Mouse (Mus musculus) megakaryocyte-erythroid progenitor cell, adult 5-6 weeks (primary cell): ENCODE results near the gene Usp5. TPM values are rescaled to one million over a fixed set of nuclear protein-coding genes. Genes with fewer than 3 reads are reported as not detected.

Experiments used
- ATAC-seq: replicated peaks from 2 replicates; pipeline ENCODE4 v1.8.0; 2016; ENCODE audit warnings: mild to moderate bottlenecking, inconsistent platforms; ENCODE audit not compliant: severe bottlenecking, poor library complexity, low FRiP score, low TSS enrichment
- total RNA-seq, 2 experiments: library from RNA; stranded (forward) in 1 of 2; stranded (reverse) in 1 of 2; fragments of 200-1000, 215-1000 nt in 1 of 2; fragments of >200 nt in 1 of 2; fragmentation: Nextera tagmentation in 1 of 2; gene quantifications; 2 replicates each; pipeline ENCODE4 v1.2.3; 2014 to 2017

The Usp5 gene
- total RNA-seq, 2 experiments from 2014 or later, result 80.9 to 85.0 TPM

- peak; percentile 34; the same call in 1 of the 2 replicates for ATAC-seq
These were observed 33.5 kb downstream of the Usp5 start for GRCm38 (mm10) chr6:124795781-124796180.

- ATAC-seq, result no peak
These were observed 37.4 kb downstream of the Usp5 start for GRCm38 (mm10) chr6:124791911-124792310.

- ATAC-seq, result no peak
These were observed 39.2 kb downstream of the Usp5 start for GRCm38 (mm10) chr6:124790121-124790520.

GRCm38 (mm10) chr6:124789519-124789918, 39.8 kb downstream of the Usp5 start:
- no peak for ATAC-seq

GRCm38 (mm10) chr6:124787722-124788121, 41.6 kb downstream of the Usp5 start:
- no peak for ATAC-seq

GRCm38 (mm10) chr6:124786756-124787420, 42.4 kb downstream of the Usp5 start:
- no peak for ATAC-seq

GRCm38 (mm10) chr6:124782436-124782835, 46.8 kb downstream of the Usp5 start:
- 0 out of 2 replicates have a peak, but pooled peaks have one; percentile 23 for ATAC-seq

- ATAC-seq, result no peak
These were observed 48.4 kb downstream of the Usp5 start for GRCm38 (mm10) chr6:124780917-124781316.

GRCm38 (mm10) chr6:124779984-124780416, 49.3 kb downstream of the Usp5 start:
- no peak; the same call in 1 of the 2 replicates for ATAC-seq

- peak; percentile 73 for ATAC-seq
These were observed 49.9 kb downstream of the Usp5 start, which contains the start of gene Lrrc23 for GRCm38 (mm10) chr6:124779222-124779983. TSS of gene Lrrc23 (minus strand) at chr6:124779727.

GRCm38 (mm10) chr6:124770511-124770910, 58.8 kb downstream of the Usp5 start:
- ATAC-seq, result no peak

GRCm38 (mm10) chr6:124770013-124770412, 59.3 kb downstream of the Usp5 start:
- ATAC-seq, result no peak

- ATAC-seq, result peak; percentile 58
These were observed 60.1 kb downstream of the Usp5 start, which contains the start of gene Eno2 for GRCm38 (mm10) chr6:124769101-124769765. TSS of gene Eno2 (minus strand) at chr6:124769673.

- no peak for ATAC-seq
These were observed 60.6 kb downstream of the Usp5 start for GRCm38 (mm10) chr6:124768704-124769044.

GRCm38 (mm10) chr6:124767920-124768703, 61.2 kb downstream of the Usp5 start:
- peak; percentile 57 for ATAC-seq

GRCm38 (mm10) chr6:124767536-124767919, 61.8 kb downstream of the Usp5 start:
- ATAC-seq, result no peak

GRCm38 (mm10) chr6:124765951-124766350, 63.3 kb downstream of the Usp5 start:
- no peak for ATAC-seq
